Mouse (Mus musculus): Measurements from ENCODE around the gene Rbm17. TPM values are rescaled to one million over a fixed set of nuclear protein-coding genes. Genes with fewer than 3 reads are reported as not detected.

The Rbm17 gene
- polyA plus RNA-seq, 1 experiment, result 62.4 TPM

GRCm38 (mm10) chr2:11552966-11553451 lies 50.9 kb downstream of the Rbm17 start:
- TF ChIP-seq POLR2A (IDR thresholded peaks at IDR 0.05; ENCODE audit: borderline replicate concordance, extremely low read depth, low read depth, low read length), result 0 out of 2 replicates have a peak, but pooled peaks have one; percentile 6
- no peak for TF ChIP-seq CTCF (IDR thresholded peaks at IDR 0.05; ENCODE audit: insufficient read depth, low read length)
- 8% methylated on average over 15 of the region's 15 CpGs for WGBS

GRCm38 (mm10) chr2:11552297-11552821 lies 51.6 kb downstream of the Rbm17 start:
- TF ChIP-seq CTCF (IDR thresholded peaks at IDR 0.05; ENCODE audit: insufficient read depth, low read length) (no peak), POLR2A (IDR thresholded peaks at IDR 0.05; ENCODE audit: borderline replicate concordance, extremely low read depth, low read depth, low read length) (no peak)
- 47% methylated on average over 9 of the region's 9 CpGs for WGBS

More at GRCm38 (mm10) chr2:11552966-11553451, 50.9 kb downstream of the Rbm17 start:
- Histone ChIP-seq H3K4me1 (ENCODE audit: control insufficient read depth, insufficient read depth, low read length) (peaks cover 2% of the 10 kb centered on the region; the same call in 1 of the 2 replicates), H3K4me3 (replicated peaks; ENCODE audit: extremely low read depth, low read depth, low read length) (peak overlapping the region; percentile 67)
- no peak for DNase-seq

GRCm38 (mm10) chr2:11551726-11552125 lies 52.2 kb downstream of the Rbm17 start:
- peaks cover 2% of the 10 kb centered on the region; the same call in 1 of the 2 replicates for H3K4me1 ChIP-seq (ENCODE audit: control insufficient read depth, insufficient read depth, low read length)
- H3K4me3 ChIP-seq (replicated peaks; ENCODE audit: extremely low read depth, low read depth, low read length), result no peak overlapping the region
- WGBS, result 26% methylated on average over 1 of the region's 1 CpGs
- no peak for TF ChIP-seq CTCF (IDR thresholded peaks at IDR 0.05; ENCODE audit: insufficient read depth, low read length)
- TF ChIP-seq POLR2A (IDR thresholded peaks at IDR 0.05; ENCODE audit: borderline replicate concordance, extremely low read depth, low read depth, low read length), result no peak
- DNase-seq, result no peak

More at GRCm38 (mm10) chr2:11552297-11552821, 51.6 kb downstream of the Rbm17 start:
- peaks cover 2% of the 10 kb centered on the region; the same call in 1 of the 2 replicates for H3K4me1 ChIP-seq (ENCODE audit: control insufficient read depth, insufficient read depth, low read length)
- no peak for DNase-seq
- H3K4me3 ChIP-seq (replicated peaks; ENCODE audit: extremely low read depth, low read depth, low read length), result peak overlapping the region; percentile 8

- H3K4me3 ChIP-seq (replicated peaks; ENCODE audit: extremely low read depth, low read depth, low read length), result no peak overlapping the region
- WGBS, result 72% methylated on average over 10 of the region's 10 CpGs
- H3K4me1 ChIP-seq (ENCODE audit: control insufficient read depth, insufficient read depth, low read length), result peaks cover 2% of the 10 kb centered on the region; the same call in 1 of the 2 replicates
- TF ChIP-seq CTCF (IDR thresholded peaks at IDR 0.05; ENCODE audit: insufficient read depth, low read length) (no peak), POLR2A (IDR thresholded peaks at IDR 0.05; ENCODE audit: borderline replicate concordance, extremely low read depth, low read depth, low read length) (no peak)
- no peak for DNase-seq
Observed at GRCm38 (mm10) chr2:11548508-11548907, 55.4 kb downstream of the Rbm17 start.

- no peak for DNase-seq
- TF ChIP-seq POLR2A (IDR thresholded peaks at IDR 0.05; ENCODE audit: borderline replicate concordance, extremely low read depth, low read depth, low read length) (no peak), CTCF (IDR thresholded peaks at IDR 0.05; ENCODE audit: insufficient read depth, low read length) (peak; percentile 40)
- Histone ChIP-seq H3K4me3 (replicated peaks; ENCODE audit: extremely low read depth, low read depth, low read length) (no peak overlapping the region), H3K4me1 (ENCODE audit: control insufficient read depth, insufficient read depth, low read length) (no peaks in the 10 kb centered on the region; the same call in 1 of the 2 replicates)
- WGBS, result 60% methylated on average over 2 of the region's 2 CpGs
Observed at GRCm38 (mm10) chr2:11547609-11548008, 56.3 kb downstream of the Rbm17 start.

- Histone ChIP-seq H3K4me3 (replicated peaks; ENCODE audit: extremely low read depth, low read depth, low read length) (no peak overlapping the region), H3K4me1 (ENCODE audit: control insufficient read depth, insufficient read depth, low read length) (no peaks in the 10 kb centered on the region)
- TF ChIP-seq POLR2A (IDR thresholded peaks at IDR 0.05; ENCODE audit: borderline replicate concordance, extremely low read depth, low read depth, low read length), result no peak
- TF ChIP-seq CTCF (IDR thresholded peaks at IDR 0.05; ENCODE audit: insufficient read depth, low read length), result no peak
- DNase-seq, result no peak
- WGBS, result 60% methylated on average over 8 of the region's 8 CpGs
Observed at GRCm38 (mm10) chr2:11546091-11546490, 57.9 kb downstream of the Rbm17 start.

- Histone ChIP-seq H3K4me1 (ENCODE audit: control insufficient read depth, insufficient read depth, low read length) (no peaks in the 10 kb centered on the region), H3K4me3 (replicated peaks; ENCODE audit: extremely low read depth, low read depth, low read length) (no peak overlapping the region)
- DNase-seq, result no peak
- WGBS, result 41% methylated on average over 1 of the region's 1 CpGs
- TF ChIP-seq CTCF (IDR thresholded peaks at IDR 0.05; ENCODE audit: insufficient read depth, low read length) (no peak), POLR2A (IDR thresholded peaks at IDR 0.05; ENCODE audit: borderline replicate concordance, extremely low read depth, low read depth, low read length) (no peak)
Observed at GRCm38 (mm10) chr2:11545380-11545779, 58.6 kb downstream of the Rbm17 start.

- WGBS, result 68% methylated on average over 5 of the region's 5 CpGs
- no peak for DNase-seq
- H3K4me3 ChIP-seq (replicated peaks; ENCODE audit: extremely low read depth, low read depth, low read length), result no peak overlapping the region
- no peaks in the 10 kb centered on the region for H3K4me1 ChIP-seq (ENCODE audit: control insufficient read depth, insufficient read depth, low read length)
- TF ChIP-seq CTCF (IDR thresholded peaks at IDR 0.05; ENCODE audit: insufficient read depth, low read length) (no peak), POLR2A (IDR thresholded peaks at IDR 0.05; ENCODE audit: borderline replicate concordance, extremely low read depth, low read depth, low read length) (no peak)
Observed at GRCm38 (mm10) chr2:11544342-11544741, 59.6 kb downstream of the Rbm17 start.

GRCm38 (mm10) chr2:11543158-11543557 lies 60.8 kb downstream of the Rbm17 start:
- no peak for TF ChIP-seq POLR2A (IDR thresholded peaks at IDR 0.05; ENCODE audit: borderline replicate concordance, extremely low read depth, low read depth, low read length)
- TF ChIP-seq CTCF (IDR thresholded peaks at IDR 0.05; ENCODE audit: insufficient read depth, low read length), result no peak
- no peak for DNase-seq
- 72% methylated on average over 7 of the region's 7 CpGs for WGBS
- Histone ChIP-seq H3K4me3 (replicated peaks; ENCODE audit: extremely low read depth, low read depth, low read length) (no peak overlapping the region), H3K4me1 (ENCODE audit: control insufficient read depth, insufficient read depth, low read length) (no peaks in the 10 kb centered on the region)

- TF ChIP-seq POLR2A (IDR thresholded peaks at IDR 0.05; ENCODE audit: borderline replicate concordance, extremely low read depth, low read depth, low read length), result no peak
- TF ChIP-seq CTCF (IDR thresholded peaks at IDR 0.05; ENCODE audit: insufficient read depth, low read length), result peak; percentile 75
- Histone ChIP-seq H3K4me3 (replicated peaks; ENCODE audit: extremely low read depth, low read depth, low read length) (no peak overlapping the region), H3K4me1 (ENCODE audit: control insufficient read depth, insufficient read depth, low read length) (no peaks in the 10 kb centered on the region)
- WGBS, result 75% methylated on average over 1 of the region's 1 CpGs
- DNase-seq, result peak; percentile 77
Observed at GRCm38 (mm10) chr2:11542640-11543039, 61.3 kb downstream of the Rbm17 start.

Measured in lung, adult 2 months (tissue).